Mouse (Mus musculus) spleen, postnatal 14 days (tissue): ENCODE measurements around the gene Pdzd3.
"Not testable (repeated sequence)": the region's sequence is repeated elsewhere in the genome, so short reads cannot be mapped to it uniquely, and the experiment has no call there.

ENCODE experiments used
- DNase-seq, 2 experiments: peaks; one replicate each; pipeline ENCODE4 v3.0.0; 2021 to 2022; ENCODE audit warnings: low spot score in 2 of 2

Pdzd3 gene

DNA sequence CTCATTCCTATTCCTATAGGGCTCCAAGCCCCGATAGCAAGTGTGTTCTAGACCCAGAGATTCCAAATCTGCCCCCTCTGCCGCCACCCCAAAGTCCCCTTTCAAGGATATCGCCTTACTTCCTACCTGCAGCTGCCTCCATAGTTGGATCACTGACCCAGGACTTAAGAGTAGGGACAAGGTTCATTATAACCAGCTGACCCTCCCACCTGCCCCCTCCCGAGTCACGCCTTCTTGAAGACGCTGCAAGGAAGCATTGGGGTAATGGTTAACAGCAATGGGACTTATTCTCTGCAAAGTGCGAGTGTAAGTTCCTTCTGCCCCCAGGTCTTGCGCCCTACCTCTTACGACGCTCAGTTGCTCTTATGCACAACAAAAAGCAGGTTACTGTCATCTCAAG, at the start of gene Pdzd3:
Gene Pdzd3, minus strand, starts transcription at position 158 of the 400 bp plus-strand sequence.
- no peak for DNase-seq

DNA sequence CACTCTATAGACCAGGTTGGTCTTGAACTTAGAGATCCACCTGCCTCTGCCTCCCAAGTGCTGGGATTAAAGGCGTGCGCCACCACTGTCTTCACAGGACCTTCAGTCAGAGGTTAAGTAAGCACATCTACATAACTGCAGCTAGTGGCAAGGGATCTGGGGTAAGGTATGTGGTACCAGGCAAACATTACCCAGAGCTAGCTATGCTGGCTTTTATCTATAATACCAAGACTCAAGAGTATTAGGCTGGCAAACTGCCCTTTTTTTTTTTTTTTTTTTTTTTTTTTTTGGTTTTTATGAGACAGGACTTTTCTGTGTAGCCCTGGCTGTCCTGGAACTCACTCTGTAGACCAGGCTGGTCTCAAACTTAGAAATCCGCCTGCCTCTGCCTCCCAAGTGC, 48.7 kb upstream of the Pdzd3 start:
- DNase-seq = not testable (repeated sequence)

- peak; percentile 47 to 61 for DNase-seq
Observed at GRCm38 (mm10) chr9:44292490-44292889, 41.2 kb upstream of the Pdzd3 start.

GRCm38 (mm10) chr9:44288959-44289291, 37.7 kb upstream of the Pdzd3 start:
- DNase-seq = no peak

GRCm38 (mm10) chr9:44288076-44288958, 37.0 kb upstream of the Pdzd3 start, which contains the start of gene Abcg4:
Gene Abcg4, minus strand, starts transcription at chr9:44288615.
- DNase-seq = peak; percentile 36 to 43

- DNase-seq = peak in 1 of 2 experiments; percentile 37
Observed at GRCm38 (mm10) chr9:44287401-44288075, 36.3 kb upstream of the Pdzd3 start.

DNA sequence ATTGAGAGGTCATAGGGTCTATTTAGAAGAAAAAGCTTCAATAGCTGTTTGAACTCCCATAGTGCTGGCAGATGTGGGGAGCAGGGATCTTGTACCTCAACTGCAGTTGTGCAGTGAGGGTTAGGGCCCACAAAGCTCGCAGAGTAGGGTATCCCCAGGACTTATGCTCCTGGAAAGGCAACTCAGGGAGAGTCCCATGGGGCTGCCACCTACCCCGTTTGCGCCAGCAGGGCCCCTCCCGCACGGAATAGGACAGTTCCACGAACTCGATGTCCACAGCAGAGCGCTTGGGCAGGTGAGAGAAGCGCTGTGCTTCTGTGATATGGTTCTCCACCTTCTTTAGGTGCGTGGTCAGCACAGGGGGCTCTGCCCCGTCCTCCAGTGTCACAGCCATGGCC, 35.7 kb upstream of the Pdzd3 start:
- DNase-seq = no peak

GRCm38 (mm10) chr9:44286256-44286850, 35.1 kb upstream of the Pdzd3 start:
- peak; percentile 41 to 48 for DNase-seq

GRCm38 (mm10) chr9:44283183-44283582, 31.9 kb upstream of the Pdzd3 start:
- no peak for DNase-seq

DNA sequence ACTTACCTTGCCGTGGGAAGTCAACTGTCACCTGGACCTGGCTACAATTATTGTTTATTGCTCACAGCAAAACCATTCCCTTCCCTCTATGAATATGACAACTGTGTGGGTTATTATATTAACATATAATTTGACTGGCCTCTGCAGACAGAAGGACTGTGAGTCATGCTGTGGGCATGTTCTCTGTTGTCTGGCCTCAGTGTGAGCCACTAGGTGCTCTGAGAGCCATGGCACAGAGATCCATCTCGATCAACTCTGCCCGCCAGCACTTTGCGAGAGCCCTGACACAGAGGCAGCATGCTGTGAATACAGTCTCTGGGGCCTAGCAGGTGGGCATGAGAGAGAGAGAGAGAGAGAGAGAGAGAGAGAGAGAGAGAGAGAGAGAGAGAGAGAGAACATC, 18.7 kb upstream of the Pdzd3 start:
- no peak for DNase-seq

- peak in 1 of 2 experiments; percentile 57 for DNase-seq
Observed at GRCm38 (mm10) chr9:44269077-44269476, 17.8 kb upstream of the Pdzd3 start.

GRCm38 (mm10) chr9:44268432-44268831, 17.2 kb upstream of the Pdzd3 start, which contains the start of gene Nlrx1:
Gene Nlrx1, minus strand, starts transcription at chr9:44268599.
- DNase-seq = no peak

GRCm38 (mm10) chr9:44268027-44268360, 16.7 kb upstream of the Pdzd3 start:
- peak; percentile 75 to 79 for DNase-seq

GRCm38 (mm10) chr9:44267319-44268026, 16.2 kb upstream of the Pdzd3 start:
- DNase-seq = no peak

GRCm38 (mm10) chr9:44266478-44267226, 15.4 kb upstream of the Pdzd3 start:
- DNase-seq = no peak

DNA sequence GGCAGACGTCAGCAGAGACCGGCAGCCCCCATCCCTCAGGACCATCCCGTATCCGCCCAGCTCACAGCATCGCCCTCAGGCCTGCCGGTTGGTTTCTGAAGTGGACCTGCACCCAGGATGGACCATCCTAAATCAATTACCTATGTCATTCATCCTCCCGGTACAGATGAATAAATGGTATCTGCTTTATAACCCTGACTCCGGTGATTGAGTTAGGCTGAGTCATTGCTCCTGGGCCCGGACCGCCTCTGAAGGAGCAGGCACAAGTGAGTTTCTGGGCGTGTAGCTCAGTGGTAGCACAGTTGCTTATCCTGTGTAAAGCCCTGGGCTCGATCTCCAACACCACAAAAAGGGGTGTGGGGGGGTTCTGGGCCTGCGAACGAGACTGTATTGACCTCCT, 10.1 kb upstream of the Pdzd3 start:
- no peak for DNase-seq

DNA sequence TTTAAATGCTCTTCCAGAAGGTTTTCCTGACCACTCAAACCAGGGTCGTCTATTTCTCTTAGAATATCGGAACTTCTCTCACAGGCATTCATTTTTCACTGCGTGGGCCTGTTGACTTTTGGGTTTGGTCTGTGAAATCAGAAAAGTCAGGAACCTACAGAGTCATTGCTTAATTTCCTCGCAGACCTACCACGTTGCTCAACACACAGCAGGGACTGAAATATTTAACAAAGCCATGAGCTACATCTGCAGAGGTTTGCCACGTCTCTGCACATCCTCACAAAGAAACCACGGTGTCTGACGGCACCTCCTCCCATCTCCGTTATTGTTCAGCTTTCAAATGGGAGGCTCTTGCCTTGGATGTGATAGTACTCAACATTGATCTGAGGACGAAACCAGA, 7.7 kb upstream of the Pdzd3 start:
- no peak for DNase-seq

DNA sequence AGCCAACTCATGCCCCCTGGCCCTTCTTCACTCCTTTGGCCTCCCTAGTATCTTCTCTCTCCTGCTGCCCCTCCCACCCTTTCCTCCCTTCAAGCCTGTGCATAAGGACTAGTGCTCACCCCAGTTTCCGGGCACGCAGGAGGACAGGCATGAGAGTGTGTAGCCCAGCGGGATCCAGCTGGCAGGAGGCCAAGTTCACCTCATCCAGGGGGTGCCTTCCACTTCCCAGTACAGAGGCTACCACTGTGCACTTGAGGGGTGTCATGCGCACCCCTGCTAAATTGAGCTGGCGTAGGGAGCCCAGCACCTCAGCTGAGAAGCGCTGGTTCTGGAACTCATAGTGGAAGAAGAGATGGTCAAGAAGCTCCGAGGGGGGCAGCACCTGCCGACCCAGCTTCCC, 4.9 kb upstream of the Pdzd3 start:
- DNase-seq = no peak

- no peak for DNase-seq
Observed at GRCm38 (mm10) chr9:44255136-44255521, 3.9 kb upstream of the Pdzd3 start.

GRCm38 (mm10) chr9:44254508-44255135, 3.4 kb upstream of the Pdzd3 start:
- DNase-seq = no peak

DNA sequence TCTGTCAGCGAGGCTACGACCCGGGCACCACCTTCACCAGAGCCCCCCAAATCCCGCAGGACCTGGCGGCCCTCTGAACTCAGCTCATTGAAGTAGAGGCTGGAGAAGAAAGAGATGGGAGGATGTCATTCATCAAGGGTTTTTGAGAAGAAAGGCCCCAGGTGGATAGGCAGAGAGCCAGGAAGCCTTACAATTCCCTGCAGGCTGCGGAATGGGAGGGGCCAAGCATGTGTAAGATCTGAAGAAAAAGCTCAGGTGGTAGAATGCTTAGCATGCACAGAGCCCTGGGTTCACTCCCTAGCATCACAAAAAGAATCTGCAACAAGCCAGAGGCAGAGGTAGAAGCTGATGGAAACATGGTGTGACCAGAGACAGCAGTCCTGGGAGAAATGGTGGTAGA, 2.2 kb upstream of the Pdzd3 start:
- no peak for DNase-seq
